Mouse (Mus musculus) kidney, adult 8-10 months (tissue): ENCODE data around the gene Pde5a.

Source experiments
- DNase-seq, 2 experiments: peaks; one replicate each; pipeline ENCODE4 v3.0.0; 2022

Gene Pde5a

GRCm38 (mm10) chr3:122860573-122861498 lies 132.1 kb downstream of the Pde5a start:
- no peak for DNase-seq

GRCm38 (mm10) chr3:122865092-122865491 lies 136.3 kb downstream of the Pde5a start:
- no peak for DNase-seq

GRCm38 (mm10) chr3:122868270-122868669 lies 139.5 kb downstream of the Pde5a start:
- DNase-seq, result no peak

- DNase-seq, result no peak
Measured at GRCm38 (mm10) chr3:122871596-122871995, 142.8 kb downstream of the Pde5a start.

- DNase-seq, result no peak
Measured at GRCm38 (mm10) chr3:122876870-122877269, 148.1 kb downstream of the Pde5a start.

- DNase-seq, result no peak
Measured at GRCm38 (mm10) chr3:122877543-122877942, 148.8 kb downstream of the Pde5a start.

GRCm38 (mm10) chr3:122878705-122879315 lies 150.1 kb downstream of the Pde5a start:
- no peak for DNase-seq

GRCm38 (mm10) chr3:122887505-122888301 lies 159.0 kb downstream of the Pde5a start:
- DNase-seq, result no peak

- no peak for DNase-seq
Measured at GRCm38 (mm10) chr3:122888371-122888819, 159.6 kb downstream of the Pde5a start.

GRCm38 (mm10) chr3:122894772-122895171 lies 166.0 kb downstream of the Pde5a start, which contains the start of gene Fabp2:
Gene Fabp2, plus strand, starts transcription at chr3:122895072.
- DNase-seq, result no peak

GRCm38 (mm10) chr3:122895189-122895731 lies 166.5 kb downstream of the Pde5a start:
- DNase-seq, result no peak

GRCm38 (mm10) chr3:122898254-122898653 lies 169.5 kb downstream of the Pde5a start:
- no peak for DNase-seq

GRCm38 (mm10) chr3:122903746-122904433 lies 175.1 kb downstream of the Pde5a start:
- no peak for DNase-seq

- DNase-seq, result no peak
Measured at GRCm38 (mm10) chr3:122907841-122908240, 179.1 kb downstream of the Pde5a start.
